Mouse (Mus musculus) right cerebral cortex, postnatal 36 days (tissue): ENCODE results near the gene Oasl2.
"Not testable (repeated sequence)": the region's sequence is repeated elsewhere in the genome, so short reads cannot be mapped to it uniquely, and the experiment has no call there.

Experiments used
- DNase-seq, 2 experiments: peaks; one replicate each; pipeline ENCODE4 v3.0.0; 2022; ENCODE audit warnings: low spot score in 2 of 2, mixed read lengths in 1 of 2

Gene Oasl2

DNA sequence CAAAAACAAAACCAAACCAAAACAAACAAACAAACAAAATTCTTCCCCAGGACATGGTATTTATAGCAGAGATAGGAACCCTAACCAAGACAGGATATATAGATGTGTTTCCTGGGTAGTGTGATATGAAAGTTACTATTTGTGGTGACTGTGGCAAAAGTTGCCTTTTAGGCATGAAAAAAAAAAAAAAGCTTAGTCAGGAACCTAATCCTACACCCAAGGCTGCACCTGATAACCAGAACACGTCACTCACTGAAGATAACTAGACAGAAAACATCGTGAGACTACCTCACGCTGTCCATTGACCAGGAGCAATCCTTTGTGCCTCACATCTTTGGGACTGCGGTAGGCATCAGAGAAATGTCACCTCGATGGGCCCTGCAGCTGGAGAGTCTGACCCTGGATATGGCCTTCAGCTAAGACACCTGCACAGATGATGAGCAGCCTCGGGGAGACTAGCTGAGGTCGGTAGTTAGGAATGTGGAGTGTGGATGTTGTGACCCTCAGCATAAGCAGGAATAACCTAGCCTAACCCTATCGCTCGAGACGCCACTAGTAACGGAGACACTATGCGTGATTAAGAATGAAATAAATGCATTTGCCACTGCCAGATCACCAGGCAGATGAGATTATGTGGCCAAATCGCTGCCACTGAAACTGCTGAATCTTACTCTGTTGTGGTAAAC is at the start of gene Oasl2:
Gene Oasl2 (plus strand): TSS at position 249 of the 686 bp plus-strand sequence.
- no peak for DNase-seq

DNA sequence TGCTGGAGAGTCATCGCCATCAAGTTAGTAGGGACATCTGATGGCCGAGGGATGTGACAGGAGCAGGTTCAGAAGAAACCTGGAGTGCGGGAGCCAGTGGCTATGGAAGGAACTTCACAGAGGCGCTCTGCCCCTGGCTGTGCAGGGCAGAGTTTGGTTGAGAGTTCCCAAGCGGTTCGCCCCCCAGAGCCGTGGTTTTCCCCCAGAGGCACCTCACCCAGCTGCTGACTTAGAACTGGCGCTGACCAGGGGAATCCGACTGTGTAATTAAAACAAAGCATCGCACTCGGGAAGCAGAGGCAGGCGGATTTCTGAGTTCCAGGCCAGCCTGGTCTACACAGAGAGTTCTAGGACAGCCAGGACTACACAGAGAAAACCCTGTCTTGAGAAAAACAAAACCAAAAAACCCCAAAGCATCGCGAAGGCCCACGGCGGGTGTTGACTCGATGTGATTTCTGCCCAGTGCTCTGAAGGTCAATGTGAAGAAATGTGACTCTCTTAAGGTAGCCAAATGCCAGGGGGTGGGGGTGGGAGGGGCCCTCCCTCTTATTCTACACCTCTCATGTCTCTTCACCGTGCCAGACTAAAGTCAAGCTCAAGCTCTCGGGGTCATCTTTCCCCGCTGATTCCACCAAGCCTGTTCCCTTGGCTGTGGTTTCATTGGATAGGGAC is 45.0 kb upstream of the Oasl2 start:
- no peak for DNase-seq

DNA sequence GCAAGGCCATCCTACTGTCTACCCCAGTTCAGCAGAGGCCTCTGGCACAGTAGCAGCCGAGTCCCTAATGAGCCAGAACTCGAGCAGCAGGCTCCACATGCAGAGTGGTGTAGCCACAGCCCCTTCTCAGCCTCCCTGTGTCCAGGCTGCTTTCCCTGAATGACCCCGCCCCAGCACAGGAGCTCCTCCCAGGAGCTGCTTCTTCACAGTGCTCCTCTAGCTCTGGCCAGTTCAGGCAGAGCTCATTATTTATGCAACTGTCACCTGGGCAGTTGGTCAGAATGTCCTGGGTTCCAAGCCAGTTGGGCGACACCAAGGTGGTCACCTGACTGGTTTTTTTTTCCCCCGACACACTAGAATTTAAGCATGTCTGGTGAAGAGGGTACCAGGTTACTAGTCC is 43.4 kb upstream of the Oasl2 start, which contains the start of gene 4930519G04Rik:
Gene 4930519G04Rik (plus strand): TSS at position 301 of the 400 bp plus-strand sequence.
- DNase-seq: not testable (repeated sequence)

DNA sequence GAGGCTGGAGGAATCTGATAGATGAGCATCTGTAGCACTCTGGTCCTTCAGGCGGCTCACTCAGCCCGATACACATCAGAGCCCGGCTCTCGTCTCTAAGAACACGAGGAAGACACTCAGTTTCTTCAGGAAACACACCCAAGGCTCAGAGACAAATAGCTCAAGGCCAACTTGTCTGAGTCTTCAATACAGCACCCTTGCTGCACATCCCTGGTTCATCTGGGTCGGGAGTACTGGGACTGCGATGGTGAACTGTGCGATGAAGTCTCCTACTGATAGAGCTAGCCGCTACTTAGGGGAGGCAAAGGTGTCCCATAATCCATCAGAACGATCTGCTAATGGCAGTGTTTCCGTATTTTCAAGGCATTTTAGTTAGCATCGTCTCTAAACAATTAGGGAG is 38.2 kb upstream of the Oasl2 start, which contains the start of gene Gm9936:
Gene Gm9936 (minus strand): TSS at position 101 of the 400 bp plus-strand sequence.
- DNase-seq: no peak

GRCm38 (mm10) chr5:114859253-114859652 is 37.5 kb upstream of the Oasl2 start:
- DNase-seq: peak; percentile 40 to 42

DNA sequence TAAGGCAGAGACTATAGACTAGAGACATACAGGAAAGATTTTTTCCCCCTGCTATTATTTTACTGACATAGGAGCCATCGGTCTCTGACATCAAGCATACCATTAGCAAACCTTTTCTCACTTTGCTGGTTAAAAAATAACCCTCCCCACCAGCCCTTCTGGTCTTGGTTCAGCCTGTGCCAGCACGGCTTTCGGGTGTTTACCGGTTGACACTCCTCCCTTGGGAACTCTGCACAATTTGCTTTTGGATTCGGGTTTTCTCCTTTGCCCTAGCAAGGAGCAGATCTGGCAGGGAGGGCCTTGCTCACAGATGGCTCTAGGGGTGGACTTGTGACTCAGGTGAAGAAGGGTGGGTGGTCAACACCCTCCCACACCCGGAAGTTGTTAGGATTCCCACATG is 35.0 kb upstream of the Oasl2 start:
- no peak for DNase-seq

DNA sequence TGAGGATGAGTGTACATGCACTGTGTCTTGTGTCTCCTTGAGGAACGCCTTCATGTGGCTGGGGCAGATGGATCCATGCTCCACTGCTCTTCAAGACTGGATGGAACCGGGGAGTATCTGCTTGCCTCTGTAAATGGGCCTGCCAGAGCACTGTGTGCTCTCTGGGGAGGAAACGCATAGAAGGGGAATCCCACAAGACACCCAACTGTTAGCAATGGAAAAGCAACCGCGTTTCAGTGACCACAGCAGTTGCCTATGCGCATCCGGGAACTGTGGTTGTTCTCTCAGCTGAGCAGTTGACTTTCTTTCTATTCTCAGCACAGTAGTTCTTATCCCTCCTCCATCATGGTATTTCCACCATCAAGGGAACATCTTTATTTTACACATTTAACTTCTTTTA is 31.9 kb upstream of the Oasl2 start:
- DNase-seq: no peak

- no peak for DNase-seq
Measured at GRCm38 (mm10) chr5:114865279-114865678, 31.5 kb upstream of the Oasl2 start.

GRCm38 (mm10) chr5:114875858-114876257 is 20.9 kb upstream of the Oasl2 start:
- no peak for DNase-seq

GRCm38 (mm10) chr5:114876331-114876730 is 20.4 kb upstream of the Oasl2 start:
- no peak for DNase-seq

GRCm38 (mm10) chr5:114877487-114877886 is 19.2 kb upstream of the Oasl2 start:
- no peak for DNase-seq

DNA sequence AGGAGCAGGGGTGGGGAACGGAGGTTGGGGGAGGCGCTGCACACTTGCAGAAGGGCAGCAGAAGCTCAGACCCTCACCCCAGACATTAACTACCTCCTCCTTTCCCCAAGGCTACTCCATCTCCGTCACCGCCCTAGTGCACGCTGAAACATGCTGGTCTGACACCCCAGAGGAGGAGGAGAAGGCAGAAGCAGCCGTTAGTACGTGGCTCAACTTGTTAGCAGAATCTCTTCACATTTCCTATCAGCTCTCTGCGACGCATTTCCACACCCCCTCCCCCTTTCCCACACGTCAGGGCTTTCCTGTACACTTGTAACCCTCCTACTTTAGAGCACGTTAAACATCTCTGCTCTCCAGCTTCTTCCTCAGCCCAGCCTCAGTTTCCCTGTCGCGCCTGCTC is 17.3 kb upstream of the Oasl2 start:
- DNase-seq: no peak

DNA sequence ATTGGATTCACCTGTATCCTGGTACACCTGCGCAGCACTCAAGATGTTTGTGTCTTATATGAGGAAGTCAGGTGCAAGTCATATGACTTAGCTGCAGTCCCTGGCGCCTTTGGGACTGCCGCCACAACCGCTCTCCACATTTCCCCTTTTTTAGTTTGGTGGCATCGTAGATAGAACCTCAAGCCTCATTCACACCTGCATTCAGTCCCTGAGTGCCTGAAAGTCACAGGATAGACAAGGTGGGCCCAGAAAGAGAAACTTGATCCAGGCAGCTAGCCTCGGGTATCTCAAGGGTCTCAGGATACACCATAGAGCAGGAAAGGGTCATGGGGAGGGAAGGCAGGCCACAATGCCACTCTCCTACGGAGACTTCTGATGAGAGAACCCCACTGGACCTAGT is 14.4 kb upstream of the Oasl2 start:
- DNase-seq: not testable (repeated sequence)

GRCm38 (mm10) chr5:114883022-114883421 is 13.7 kb upstream of the Oasl2 start:
- DNase-seq: no peak

DNA sequence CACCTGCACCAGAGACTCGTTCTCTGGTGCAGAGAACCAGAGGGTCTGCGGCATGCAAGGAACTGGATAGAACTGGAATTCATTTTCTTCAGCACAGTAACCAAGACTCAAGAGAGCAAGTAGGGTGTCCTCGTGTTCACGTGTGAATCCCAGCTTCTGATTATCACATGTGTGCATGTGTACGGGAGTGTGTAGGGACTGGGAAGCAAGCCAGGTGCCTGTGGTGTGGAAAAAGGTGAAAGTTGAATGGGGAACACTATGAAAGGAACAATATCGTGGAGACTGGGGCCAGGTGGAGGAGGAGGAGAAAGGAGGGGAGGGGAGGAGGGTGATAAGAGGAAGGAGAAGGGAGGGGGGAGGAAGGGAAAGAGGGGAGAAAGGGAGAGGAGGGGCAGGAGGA is 9.9 kb upstream of the Oasl2 start:
- DNase-seq: no peak

- DNase-seq: no peak
Measured at GRCm38 (mm10) chr5:114888995-114889394, 7.7 kb upstream of the Oasl2 start.

- DNase-seq: no peak
Measured at GRCm38 (mm10) chr5:114895542-114895941, 1.2 kb upstream of the Oasl2 start.

DNA sequence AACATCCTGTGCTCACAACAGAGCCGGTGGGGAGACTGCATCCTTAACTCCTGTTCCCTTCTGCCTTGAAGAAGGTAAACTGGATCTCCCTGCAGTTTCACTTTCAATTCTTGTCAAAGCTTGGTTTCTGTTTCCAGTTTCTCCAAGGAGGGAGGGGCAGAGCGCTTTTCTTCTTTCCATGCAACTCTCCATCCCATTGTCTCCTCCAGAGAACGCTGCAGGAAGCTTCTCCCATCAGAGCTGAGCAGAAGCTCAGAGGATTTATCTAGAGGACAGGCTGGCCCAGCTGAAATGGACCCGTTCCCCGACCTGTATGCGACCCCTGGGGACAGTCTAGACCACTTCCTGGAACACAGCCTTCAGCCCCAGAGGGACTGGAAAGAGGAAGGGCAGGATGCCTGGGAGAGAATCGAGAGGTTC is 648 bp downstream of the Oasl2 start:
- DNase-seq: no peak

GRCm38 (mm10) chr5:114898857-114899256 is 2.1 kb downstream of the Oasl2 start:
- no peak for DNase-seq

GRCm38 (mm10) chr5:114902413-114902812 is 5.7 kb downstream of the Oasl2 start:
- no peak for DNase-seq

DNA sequence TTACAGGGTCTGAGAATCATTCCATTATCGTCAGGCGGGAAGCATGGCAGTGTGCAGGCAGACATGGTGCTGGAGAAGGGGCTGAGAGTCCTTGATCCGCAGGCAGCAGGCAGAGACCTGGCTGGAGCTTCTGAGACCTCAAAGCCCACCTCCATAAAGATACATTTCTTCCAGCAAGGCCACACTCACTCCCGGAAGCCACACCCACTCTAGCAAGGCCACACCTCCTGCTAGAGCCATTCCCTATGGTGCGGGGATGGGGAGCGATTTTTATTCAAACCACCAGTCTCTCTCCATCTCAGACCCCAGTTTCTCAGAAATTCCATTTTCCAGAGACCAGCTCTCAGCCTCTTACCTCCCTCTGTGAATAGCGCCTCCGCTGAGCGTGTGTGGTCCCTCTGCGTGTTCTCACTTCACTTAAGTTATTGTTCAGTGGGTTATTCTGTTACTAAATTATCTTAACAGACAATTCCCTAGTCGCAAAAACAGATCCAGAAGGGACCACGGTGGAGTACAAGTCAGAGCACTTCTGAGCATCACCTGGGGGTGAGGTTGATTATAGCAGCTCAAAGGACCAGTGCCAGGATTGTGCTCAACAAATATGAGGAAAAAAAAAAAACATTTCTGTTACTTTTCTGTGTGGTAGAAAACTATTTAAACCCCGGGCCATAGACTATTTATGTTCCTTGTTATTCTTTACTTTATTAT is 12.0 kb downstream of the Oasl2 start:
- no peak for DNase-seq

DNA sequence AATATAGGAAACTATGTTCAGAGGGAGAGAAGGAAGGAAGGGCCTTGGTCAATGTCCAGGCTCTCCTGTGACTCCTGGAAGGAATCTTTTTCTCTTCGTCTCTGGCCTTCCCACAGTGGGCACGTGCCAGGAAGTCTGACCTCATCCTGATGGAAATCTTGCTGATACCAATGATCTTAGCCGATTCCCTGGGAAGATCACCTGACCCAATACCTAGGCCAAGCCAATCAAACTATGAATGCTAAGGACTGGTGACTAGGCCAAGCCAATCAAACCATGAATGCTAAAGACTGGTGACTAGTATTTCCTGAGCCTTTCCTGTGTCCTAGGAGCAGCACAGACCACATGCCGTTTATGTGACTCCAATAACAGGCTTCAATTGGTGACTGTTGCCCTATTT is 16.9 kb downstream of the Oasl2 start:
- DNase-seq: no peak

DNA sequence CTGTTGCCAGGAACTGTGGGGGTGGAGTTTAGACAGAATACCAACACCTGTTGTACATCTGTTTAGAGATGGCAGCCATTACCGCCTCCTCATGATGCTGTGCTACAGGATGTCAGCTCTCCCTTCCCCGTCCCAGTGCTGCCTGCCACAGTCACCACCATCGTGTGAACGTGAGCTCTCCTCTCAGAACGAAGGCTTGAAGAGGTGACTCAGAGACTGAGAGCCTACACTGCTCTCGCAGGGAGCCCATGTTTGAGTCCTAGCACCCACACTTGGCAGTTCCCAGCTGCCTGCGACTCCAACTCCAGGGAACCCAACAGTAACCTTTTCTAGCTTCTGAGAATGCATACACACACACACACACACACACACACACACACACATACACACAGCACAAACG is 18.1 kb downstream of the Oasl2 start:
- peak; percentile 47 to 59 for DNase-seq
